Mouse (Mus musculus) forebrain, embryonic 16.5 days (tissue): ENCODE measurements around the gene Mkln1. TPM values are rescaled to one million over a fixed set of nuclear protein-coding genes. Genes with fewer than 3 reads are reported as not detected.
"Not testable (repeated sequence)": the region's sequence is repeated elsewhere in the genome, so short reads cannot be mapped to it uniquely, and the experiment has no call there.

ENCODE experiments used
- ATAC-seq: fragments of 200-750 bp; cut with Nextera tagmentation; 2 replicates; pipeline ENCODE4 v1.8.0; 2017; ENCODE audit warnings: mild to moderate bottlenecking, moderate library complexity
- H3K27ac ChIP-seq: fragments of 300-500 bp; sonication (generic); 2 replicates; pipeline ENCODE4 v1.5.1; 2014; ENCODE audit warnings: low read length, control low read depth
- H3K27me3 ChIP-seq: fragments of 300-500 bp; sonication (generic); replicated peaks from 2 replicates; pipeline ENCODE4 v1.6.1; 2014; ENCODE audit warnings: low read length; ENCODE audit not compliant: control insufficient read depth, insufficient read depth
- H3K36me3 ChIP-seq: fragments of 300-500 bp; sonication (generic); 2 replicates; pipeline ENCODE4 v1.6.1; 2014; ENCODE audit not compliant: control insufficient read depth, insufficient read depth
- H3K4me1 ChIP-seq: fragments of 300-500 bp; sonication (generic); replicated peaks from 2 replicates; pipeline ENCODE4 v1.6.1; 2014; ENCODE audit warnings: low read length; ENCODE audit not compliant: control insufficient read depth, insufficient read depth
- H3K4me2 ChIP-seq: fragments of 300-500 bp; sonication (generic); 2 replicates; pipeline ENCODE4 v1.6.1; 2014; ENCODE audit warnings: mild to moderate bottlenecking, low read length, control low read depth
- H3K4me3 ChIP-seq: fragments of 300-500 bp; sonication (generic); replicated peaks from 2 replicates; pipeline ENCODE4 v1.5.1; 2014; ENCODE audit warnings: mild to moderate bottlenecking, low read length, control low read depth
- H3K9ac ChIP-seq: fragments of 300-500 bp; sonication (generic); replicated peaks from 2 replicates; pipeline ENCODE4 v1.6.1; 2014; ENCODE audit warnings: low read depth, low read length, control low read depth
- H3K9me3 ChIP-seq: fragments of 300-500 bp; sonication (generic); 2 replicates; pipeline ENCODE4 v1.6.1; 2016; ENCODE audit warnings: low read length; ENCODE audit not compliant: control insufficient read depth
- WGBS: fragments of 180-500 bp; shearing (Covaris S2); extraction: QIAGEN DNeasy Blood & Tissue Kit; methylation state at CpG from one replicate; pipeline ENCODE4 v1.1.7; 2014; 5-methylcytosine and 5-hydroxymethylcytosine counted together
- polyA plus RNA-seq: library from polyadenylated mRNA; unstranded; fragments of >200 nt; fragmentation: Nextera tagmentation; extraction: Ambion mirVana; gene quantifications from 2 replicates; pipeline ENCODE4 v1.2.1, GENCODE M21; 2015

Mkln1 gene
- polyA plus RNA-seq, 1 experiment from 2014 or later: 159 TPM

- no peak overlapping the region for H3K27ac ChIP-seq
- ATAC-seq: no peak
- H3K4me1 ChIP-seq: peaks cover 11% of the 10 kb centered on the region
- 77% methylated on average over 22 of the region's 22 CpGs for WGBS
- H3K36me3 ChIP-seq: no peaks in the 10 kb centered on the region
- H3K9me3 ChIP-seq: no peaks in the 10 kb centered on the region
- no peaks in the 10 kb centered on the region for H3K27me3 ChIP-seq
- no peak overlapping the region for H3K4me2 ChIP-seq
- no peak overlapping the region for H3K4me3 ChIP-seq
- H3K9ac ChIP-seq: no peak overlapping the region
These were observed 152.5 kb downstream of the Mkln1 start for GRCm38 (mm10) chr6:31550876-31551532.

GRCm38 (mm10) chr6:31556460-31557100, 158.0 kb downstream of the Mkln1 start:
- WGBS: 88% methylated on average over 7 of the region's 7 CpGs
- H3K36me3 ChIP-seq: no peaks in the 10 kb centered on the region
- H3K27ac ChIP-seq: no peak overlapping the region
- H3K9ac ChIP-seq: no peak overlapping the region
- no peak overlapping the region for H3K4me3 ChIP-seq
- no peaks in the 10 kb centered on the region for H3K27me3 ChIP-seq
- no peak overlapping the region for H3K4me2 ChIP-seq
- no peak for ATAC-seq
- H3K9me3 ChIP-seq: no peaks in the 10 kb centered on the region
- H3K4me1 ChIP-seq: peaks cover 15% of the 10 kb centered on the region

DNA sequence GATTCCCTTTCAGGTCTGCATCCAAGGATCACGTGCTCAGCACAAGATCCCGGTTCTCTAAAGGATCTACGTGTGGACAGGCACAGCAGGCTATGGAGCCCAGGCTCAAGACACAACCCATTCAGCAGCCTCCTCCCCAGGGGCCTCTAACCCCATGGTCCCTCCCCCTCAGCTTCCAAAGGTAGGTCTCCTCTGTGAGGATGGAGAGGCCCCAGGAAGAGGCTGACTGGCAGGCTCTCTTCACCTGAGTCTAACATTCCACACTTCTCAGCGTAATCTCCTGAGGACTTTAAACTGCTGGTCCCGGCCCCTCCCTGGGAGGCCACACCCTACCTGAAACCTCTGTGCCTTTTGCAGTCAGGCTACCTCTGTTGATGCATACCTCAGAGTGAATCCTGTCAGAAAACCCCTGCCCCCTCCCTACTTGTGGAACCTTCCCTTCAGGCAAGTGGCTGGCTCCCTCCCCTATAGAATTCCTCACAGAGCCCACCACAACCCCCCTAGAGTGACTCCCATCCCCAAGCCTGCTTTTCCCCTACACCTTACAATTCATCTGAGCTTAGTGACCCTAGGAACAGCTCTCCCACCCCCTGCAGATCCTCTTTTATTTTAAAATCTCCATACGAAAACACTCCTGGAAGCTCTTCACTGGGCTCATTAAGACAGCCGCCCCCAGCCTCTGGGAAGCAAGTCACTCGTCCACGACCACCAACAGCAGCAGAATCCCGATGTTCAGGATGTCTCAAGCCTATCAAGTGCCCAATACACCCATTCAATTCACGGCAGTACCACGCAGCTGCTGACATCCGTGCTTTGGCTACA, 161.8 kb downstream of the Mkln1 start:
- no peaks in the 10 kb centered on the region for H3K9me3 ChIP-seq
- H3K27me3 ChIP-seq: no peaks in the 10 kb centered on the region
- H3K4me2 ChIP-seq: 0 out of 2 replicates have a peak overlapping the region, but pooled peaks have one; percentile 10
- no peak overlapping the region for H3K27ac ChIP-seq
- 13% methylated on average over 13 of the region's 13 CpGs for WGBS
- no peak for ATAC-seq
- no peak overlapping the region for H3K4me3 ChIP-seq
- H3K9ac ChIP-seq: no peak overlapping the region
- peaks cover 32% of the 10 kb centered on the region for H3K4me1 ChIP-seq
- no peaks in the 10 kb centered on the region for H3K36me3 ChIP-seq

DNA sequence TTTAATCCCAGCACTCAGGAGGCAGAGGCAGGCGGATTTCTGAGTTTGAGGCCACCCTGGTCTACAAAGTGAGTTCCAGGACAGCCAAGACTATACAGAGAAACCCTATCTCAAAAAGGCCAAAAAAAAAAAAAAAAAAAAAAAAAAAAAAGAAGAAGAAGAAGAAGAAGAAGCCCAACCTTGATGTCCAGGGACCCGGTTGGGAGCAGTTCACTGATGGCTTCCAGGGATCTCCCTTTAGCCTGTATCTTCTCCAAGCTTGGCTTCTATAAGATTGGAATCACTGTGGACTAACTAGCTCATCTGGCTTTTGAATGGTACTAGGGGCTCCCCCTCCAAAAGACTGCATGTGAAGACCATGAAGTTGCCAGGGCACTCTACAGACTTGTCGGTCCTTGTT, 163.4 kb downstream of the Mkln1 start:
- WGBS: 47% methylated on average over 3 of the region's 3 CpGs
- H3K4me3 ChIP-seq: peak overlapping the region; percentile 75
- not testable (repeated sequence) for H3K27ac ChIP-seq, H3K9me3 ChIP-seq, H3K36me3 ChIP-seq, H3K27me3 ChIP-seq, ATAC-seq
- peak overlapping the region; percentile 94 for H3K4me2 ChIP-seq
- H3K4me1 ChIP-seq: peaks cover 32% of the 10 kb centered on the region
- H3K9ac ChIP-seq: peak overlapping the region; percentile 89; the same call in 1 of the 2 replicates

GRCm38 (mm10) chr6:31562371-31563080, 164.0 kb downstream of the Mkln1 start:
- Histone ChIP-seq H3K4me2 (peak overlapping the region; percentile 94), H3K9ac (peak overlapping the region; percentile 89), H3K27me3 (no peaks in the 10 kb centered on the region), H3K27ac (no peak overlapping the region), H3K4me3 (peak overlapping the region; percentile 75), H3K36me3 (no peaks in the 10 kb centered on the region), H3K4me1 (peaks cover 32% of the 10 kb centered on the region), H3K9me3 (no peaks in the 10 kb centered on the region)
- WGBS: 6% methylated on average over 16 of the region's 16 CpGs
- ATAC-seq: no peak

GRCm38 (mm10) chr6:31563235-31564181, 165.0 kb downstream of the Mkln1 start, which contains the start of gene Podxl:
Podxl (minus strand) TSS chr6:31563981.
- under 1% methylated on average over 79 of the region's 91 CpGs for WGBS
- Histone ChIP-seq H3K4me3 (peak within 1 kb of the TSS; percentile 75), H3K27me3 (no peaks in the 10 kb centered on the region), H3K36me3 (no peaks in the 10 kb centered on the region), H3K27ac (peak within 1 kb of the TSS; percentile 44), H3K9ac (peak within 1 kb of the TSS; percentile 89), H3K9me3 (no peaks in the 10 kb centered on the region), H3K4me2 (peak within 1 kb of the TSS; percentile 94), H3K4me1 (peaks cover 32% of the 10 kb centered on the region)
- peak; percentile 88 for ATAC-seq

DNA sequence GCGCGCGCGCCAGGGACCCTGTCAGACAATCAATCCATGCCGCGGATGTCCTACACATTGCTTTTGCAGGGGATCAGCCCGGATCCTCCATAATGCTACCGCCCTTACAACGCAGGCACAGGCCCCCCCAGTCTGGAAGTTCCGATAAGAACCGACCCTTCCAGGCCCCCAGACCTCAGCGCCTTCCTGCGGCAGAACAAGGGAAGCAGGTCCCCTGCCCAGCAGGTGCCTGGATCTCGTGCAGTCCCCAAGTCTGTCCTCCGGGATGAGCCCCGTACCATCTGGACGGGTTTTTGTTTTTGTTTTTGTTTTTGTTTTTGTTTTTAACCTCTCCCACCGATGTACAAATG, 165.6 kb downstream of the Mkln1 start:
- Histone ChIP-seq H3K9me3 (no peaks in the 10 kb centered on the region), H3K4me2 (peak overlapping the region; percentile 94), H3K4me3 (peak overlapping the region; percentile 75), H3K27me3 (no peaks in the 10 kb centered on the region), H3K9ac (peak overlapping the region; percentile 89), H3K36me3 (no peaks in the 10 kb centered on the region), H3K27ac (peak overlapping the region; percentile 21; the same call in 1 of the 2 replicates), H3K4me1 (peaks cover 32% of the 10 kb centered on the region)
- under 1% methylated on average over 18 of the region's 18 CpGs for WGBS
- ATAC-seq: peak; percentile 41

- WGBS: 2% methylated on average over 17 of the region's 17 CpGs
- H3K9me3 ChIP-seq: no peaks in the 10 kb centered on the region
- H3K27me3 ChIP-seq: no peaks in the 10 kb centered on the region
- peaks cover 32% of the 10 kb centered on the region for H3K4me1 ChIP-seq
- no peak overlapping the region for H3K27ac ChIP-seq
- ATAC-seq: no peak
- no peaks in the 10 kb centered on the region for H3K36me3 ChIP-seq
- peak overlapping the region; percentile 94 for H3K4me2 ChIP-seq
- peak overlapping the region; percentile 7; the same call in 1 of the 2 replicates for H3K9ac ChIP-seq
- peak overlapping the region; percentile 75 for H3K4me3 ChIP-seq
These were observed 166.4 kb downstream of the Mkln1 start for GRCm38 (mm10) chr6:31564901-31565391.
